Mouse (Mus musculus) frontal cortex, adult 2 months (tissue): ENCODE data around the gene Cebpe. TPM values are rescaled to one million over a fixed set of nuclear protein-coding genes. Genes with fewer than 3 reads are reported as not detected.

ENCODE experiments used
- DNase-seq, 2 experiments: peaks; one replicate each; pipeline ENCODE4 v3.0.0; 2022; ENCODE audit warnings: low spot score in 1 of 2; ENCODE audit errors: extremely low spot score in 1 of 2
- polyA plus RNA-seq: library from polyadenylated mRNA; depleted of rRNA; stranded (reverse); fragments of >200 nt; gene quantifications from 2 replicates; pipeline ENCODE4 v1.2.3, GENCODE M21; 2012; rRNA removed

The Cebpe gene
- polyA plus RNA-seq, 1 experiment, result not detected

DNA sequence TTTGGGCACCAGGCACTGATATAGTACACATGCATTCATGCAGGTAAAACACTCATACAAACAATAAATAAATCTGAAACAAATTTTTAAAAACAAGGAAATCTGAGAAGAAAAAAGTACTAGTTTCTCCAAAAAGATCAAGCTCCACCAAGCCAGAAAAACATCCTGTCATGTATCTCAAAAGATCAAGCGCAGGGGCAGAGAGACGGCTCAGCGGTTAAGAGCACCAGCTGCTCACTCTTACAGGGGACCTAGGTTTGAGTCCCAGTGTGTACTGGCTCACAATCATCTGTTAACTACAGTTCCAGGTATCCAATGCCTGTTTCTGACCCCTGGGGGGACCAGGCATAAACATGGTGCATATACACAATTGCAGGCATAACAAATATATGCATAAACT is 29.6 kb downstream of the Cebpe start:
- DNase-seq, result no peak

DNA sequence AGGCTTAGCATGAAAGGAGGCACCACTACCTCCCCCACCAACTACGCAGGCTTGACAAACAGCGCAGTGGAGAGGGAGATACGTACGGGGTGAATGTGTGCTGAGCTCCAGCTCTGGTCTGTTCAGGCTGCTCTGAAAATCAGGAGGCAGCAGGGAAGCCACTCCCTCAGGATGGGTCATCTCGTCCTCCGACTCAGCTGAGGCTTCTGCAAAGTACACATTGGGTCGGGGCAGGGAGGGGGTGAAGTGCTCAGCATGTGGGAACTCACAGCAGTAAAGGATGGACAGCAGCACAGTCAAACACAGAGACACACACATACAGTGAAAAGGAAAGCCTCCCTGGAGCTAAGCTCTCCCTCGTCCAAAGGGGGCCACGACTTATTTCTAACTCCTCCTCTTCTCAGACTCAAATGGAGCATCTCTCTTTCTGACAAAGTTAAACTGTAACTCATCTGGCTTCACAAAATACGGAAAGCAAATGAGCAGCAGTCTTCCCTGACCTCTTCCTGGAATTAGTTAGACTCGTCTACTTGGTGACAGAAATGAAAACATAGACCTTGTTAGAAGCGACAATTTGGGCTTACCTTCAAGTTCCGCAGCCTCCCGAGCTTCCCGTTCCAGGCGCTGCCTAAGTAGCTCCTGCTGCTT is 33.2 kb downstream of the Cebpe start:
- DNase-seq, result no peak

DNA sequence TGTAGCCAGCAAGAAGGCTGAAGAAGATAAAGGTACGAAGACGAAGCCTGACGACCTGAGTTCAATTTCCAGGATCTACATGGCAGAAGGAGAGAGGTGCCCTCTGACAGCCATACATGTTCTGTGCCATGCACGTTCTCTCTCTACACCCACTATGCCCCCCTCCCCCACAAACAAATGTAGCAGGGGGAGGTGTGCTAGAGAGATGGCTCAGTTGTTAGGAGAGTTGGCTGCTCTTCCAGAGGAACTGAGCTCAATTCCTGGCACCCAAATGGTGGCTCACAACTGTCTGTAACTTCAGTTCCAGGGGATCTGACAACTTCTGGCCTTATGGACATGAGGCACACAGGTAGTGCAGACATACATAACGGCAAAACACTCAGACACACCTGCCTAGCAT is 35.7 kb downstream of the Cebpe start:
- DNase-seq, result no peak

DNA sequence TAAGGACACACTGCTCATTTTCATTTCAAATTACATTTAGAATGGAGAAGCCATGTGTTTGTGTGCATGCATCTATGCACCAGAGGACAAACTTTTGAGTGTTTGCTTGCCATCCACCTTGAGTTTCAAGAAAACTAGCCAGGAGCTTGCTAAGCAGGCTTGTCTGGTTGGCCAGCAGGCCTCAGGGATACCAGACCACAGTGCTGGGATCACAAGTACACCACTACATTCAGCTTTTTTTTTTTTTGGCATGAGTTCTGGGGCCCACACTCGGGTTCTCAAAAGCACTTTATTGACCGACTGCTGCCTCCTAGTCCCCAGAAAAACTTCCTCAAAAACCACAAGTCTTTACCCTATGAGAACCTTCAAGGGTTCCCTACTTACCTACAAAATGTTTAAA is 37.7 kb downstream of the Cebpe start:
- DNase-seq, result no peak

DNA sequence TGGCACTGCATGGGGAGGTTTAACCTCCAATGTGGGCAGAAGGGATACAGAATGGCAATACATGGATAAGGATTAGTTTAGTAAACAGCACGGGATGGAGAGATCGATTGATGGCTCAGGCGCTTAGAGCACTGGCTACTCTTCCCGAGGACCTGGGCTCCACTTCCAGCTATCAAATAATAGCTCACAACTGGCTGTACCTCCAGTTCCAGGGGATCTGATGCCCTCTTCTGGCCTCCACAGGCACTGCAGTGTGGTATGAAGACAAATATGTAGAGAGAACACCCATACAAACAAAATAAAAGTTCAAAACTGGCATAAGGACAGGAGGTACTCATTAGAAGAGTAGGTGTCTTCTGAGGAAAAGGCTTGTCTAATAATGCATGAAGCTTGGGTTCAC is 42.6 kb downstream of the Cebpe start:
- DNase-seq, result peak in 1 of 2 experiments; percentile 71

DNA sequence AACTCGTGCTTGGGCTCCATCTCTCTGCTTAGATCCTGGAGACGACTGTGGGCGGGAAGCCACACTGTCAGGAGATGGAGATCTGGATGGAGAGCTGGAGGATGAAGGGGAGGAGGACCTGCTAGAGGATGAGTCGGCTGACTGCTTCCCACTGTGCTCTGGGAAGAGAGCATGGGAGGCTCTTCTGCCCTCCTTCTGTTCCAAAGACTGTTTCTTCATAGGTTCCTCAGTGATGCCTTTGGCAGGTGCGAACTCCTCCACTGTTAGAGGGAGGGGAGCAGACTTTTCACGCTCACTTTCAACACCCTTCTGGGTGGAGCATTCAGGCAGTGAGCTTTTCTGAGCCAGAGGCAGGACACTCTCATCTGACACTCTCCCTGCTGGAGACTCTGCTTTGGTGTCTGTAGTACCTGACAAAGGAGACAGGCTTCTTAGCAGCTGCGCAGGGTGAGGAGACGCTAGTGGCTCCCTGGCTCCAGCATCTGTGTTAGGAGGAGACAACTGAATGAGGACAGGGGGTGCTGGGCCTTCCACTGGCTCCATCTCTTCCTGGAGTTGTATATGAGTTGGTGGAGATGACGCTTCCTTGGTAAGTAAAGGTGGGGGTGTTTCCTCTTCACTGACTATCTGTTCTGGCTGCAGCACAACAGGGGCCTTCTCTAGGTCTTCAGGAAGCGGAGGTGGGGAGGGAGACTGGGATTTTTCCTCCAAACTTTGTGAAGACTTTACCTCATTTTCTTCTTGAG is 47.3 kb downstream of the Cebpe start:
- peak; percentile 67 to 76 for DNase-seq

Other genes starting within 250 kb of the Cebpe start
- 34.4 and 37.4 TPM in 2 replicates for gene Lrp10, start 248.0 kb downstream of the Cebpe start, polyA plus RNA-seq
- gene Rem2, start 236.1 kb downstream of the Cebpe start, polyA plus RNA-seq, result 5.3 and 7.3 TPM in 2 replicates
- gene Prmt5, start 194.6 kb downstream of the Cebpe start, polyA plus RNA-seq, result 54.1 and 56.2 TPM in 2 replicates
- 7.2 and 8.2 TPM in 2 replicates for gene Haus4, start 157.6 kb downstream of the Cebpe start, polyA plus RNA-seq
- 2.3 and 2.8 TPM in 2 replicates for gene Ajuba, start 134.6 kb downstream of the Cebpe start, polyA plus RNA-seq
- gene 4931414P19Rik, start 106.2 kb downstream of the Cebpe start, polyA plus RNA-seq, result 5.8 and 7.6 TPM in 2 replicates
- gene Psmb5, start 94.2 kb downstream of the Cebpe start, polyA plus RNA-seq, result 177 and 178 TPM in 2 replicates
- 0.46 and 0.54 TPM in 2 replicates for gene Psmb11, start 90.7 kb downstream of the Cebpe start, polyA plus RNA-seq
- not detected in 2 replicates for gene Gm17606, start 71.2 kb downstream of the Cebpe start, polyA plus RNA-seq
- 15.1 and 18.1 TPM in 2 replicates for gene Cdh24, start 70.8 kb downstream of the Cebpe start, polyA plus RNA-seq
- 36.3 and 36.6 TPM in 2 replicates for gene 1700123O20Rik, start 26.0 kb downstream of the Cebpe start, polyA plus RNA-seq
- gene Acin1, start 25.2 kb downstream of the Cebpe start, polyA plus RNA-seq, result 239 and 246 TPM in 2 replicates
- 0.08 and 0.20 TPM in 2 replicates for gene Gm29776, start 13.3 kb downstream of the Cebpe start, polyA plus RNA-seq
- gene Slc7a8, start 69.8 kb upstream of the Cebpe start, polyA plus RNA-seq, result 41.2 and 43.0 TPM in 2 replicates
- gene Rnf212b, start 102.0 kb upstream of the Cebpe start, polyA plus RNA-seq, result 0.13 TPM in 1 of 2 replicates, not detected in the other
- gene Homez, start 158.8 kb upstream of the Cebpe start, polyA plus RNA-seq, result 8.7 and 9.0 TPM in 2 replicates
- 13.7 and 16.1 TPM in 2 replicates for gene Ppp1r3e, start 165.4 kb upstream of the Cebpe start, polyA plus RNA-seq
- 92.6 and 107 TPM in 2 replicates for gene Bcl2l2, start 171.2 kb upstream of the Cebpe start, polyA plus RNA-seq
- 0.90 TPM in 1 of 2 replicates, not detected in the other for gene Gm20521, start 171.3 kb upstream of the Cebpe start, polyA plus RNA-seq
- 466 and 555 TPM in 2 replicates for gene Pabpn1, start 180.3 kb upstream of the Cebpe start, polyA plus RNA-seq
- 744 and 786 TPM in 2 replicates for gene Slc22a17, start 201.0 kb upstream of the Cebpe start, polyA plus RNA-seq
- gene Efs, start 214.0 kb upstream of the Cebpe start, polyA plus RNA-seq, result 13.4 and 14.5 TPM in 2 replicates
- 0.46 and 0.90 TPM in 2 replicates for gene Il25, start 220.5 kb upstream of the Cebpe start, polyA plus RNA-seq
- gene Cmtm5, start 224.1 kb upstream of the Cebpe start, polyA plus RNA-seq, result 120 and 147 TPM in 2 replicates